Mouse (Mus musculus) left cerebral cortex, adult 8-10 months (tissue): Measurements from ENCODE around the gene Fam107a. TPM values are rescaled to one million over a fixed set of nuclear protein-coding genes. Genes with fewer than 3 reads are reported as not detected.

Source experiments
- DNase-seq, 2 experiments: peaks; one replicate each; pipeline ENCODE4 v3.0.0; 2022; ENCODE audit warnings: low spot score in 2 of 2
- total RNA-seq, 4 experiments: library from RNA; stranded (reverse); gene quantifications; 2 replicates each; pipeline ENCODE4 v1.2.4; 2022

Fam107a gene
- 100 to 1,000 TPM; 193 to 269 (median 228) TPM for total RNA-seq

DNA sequence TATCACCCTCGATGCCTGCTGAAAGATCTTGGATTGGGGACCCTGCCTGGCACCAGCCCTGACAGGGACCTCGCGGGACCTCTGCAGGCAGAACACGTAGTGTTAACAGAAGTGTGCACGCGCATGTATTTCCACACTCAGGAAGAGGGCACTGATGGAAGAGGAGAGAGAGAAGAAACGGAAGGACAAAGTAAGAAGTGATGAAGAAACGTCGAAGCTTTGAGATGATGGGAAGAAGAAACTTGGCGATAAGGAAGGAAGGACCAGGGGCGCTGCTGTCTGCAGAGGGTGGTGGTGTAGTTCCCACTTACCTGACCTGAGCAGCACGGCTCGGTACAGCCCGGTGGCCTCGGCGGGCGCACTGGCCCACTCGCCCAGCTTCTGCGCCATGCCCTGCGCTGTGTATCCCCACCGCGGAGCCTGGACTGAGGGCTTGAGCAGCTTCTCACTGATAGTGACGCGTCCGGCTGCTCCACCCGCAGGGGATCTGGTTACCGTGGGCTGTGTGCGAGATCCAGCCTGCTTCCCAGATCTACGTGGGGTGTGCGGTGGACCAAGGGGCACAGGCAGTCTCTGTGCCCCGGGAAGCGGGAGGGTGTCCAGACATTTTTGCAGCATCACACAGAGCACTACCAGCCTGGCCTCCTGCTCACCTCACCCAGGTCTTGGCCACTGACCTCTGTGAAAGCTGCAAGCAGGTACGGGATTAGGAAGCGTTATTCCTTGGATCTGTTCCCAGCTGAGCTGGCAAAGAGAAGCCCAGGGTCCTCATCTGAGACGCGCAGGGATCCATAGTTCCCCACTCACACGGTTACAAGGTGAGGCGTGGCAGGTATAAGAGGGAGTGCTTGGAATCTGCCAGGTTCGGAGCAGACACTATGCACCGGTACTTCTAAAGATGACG is at the start of gene Fam107a:
Gene Fam107a (minus strand): TSS at position 830 of the 904 bp plus-strand sequence.
- DNase-seq: no peak

DNA sequence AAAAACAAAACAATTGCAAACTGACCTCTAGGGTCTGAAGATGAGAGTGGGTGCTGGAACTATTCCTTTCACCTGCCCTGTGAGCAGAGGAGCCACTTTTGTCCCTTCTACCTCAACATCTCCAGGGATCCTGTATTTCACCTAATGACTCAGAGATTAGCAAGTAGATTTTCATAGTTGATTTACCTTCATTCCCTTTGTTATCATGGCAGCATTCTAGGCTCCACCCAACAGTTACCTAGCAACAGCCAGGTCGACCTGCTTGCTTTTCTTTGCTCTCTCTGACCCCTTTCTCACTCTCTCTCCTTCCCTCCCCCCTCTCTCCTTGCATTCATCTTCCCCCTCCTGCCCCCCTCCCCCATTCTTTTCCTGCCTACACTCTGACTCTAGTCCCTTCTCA is 49.3 kb upstream of the Fam107a start:
- no peak for DNase-seq

DNA sequence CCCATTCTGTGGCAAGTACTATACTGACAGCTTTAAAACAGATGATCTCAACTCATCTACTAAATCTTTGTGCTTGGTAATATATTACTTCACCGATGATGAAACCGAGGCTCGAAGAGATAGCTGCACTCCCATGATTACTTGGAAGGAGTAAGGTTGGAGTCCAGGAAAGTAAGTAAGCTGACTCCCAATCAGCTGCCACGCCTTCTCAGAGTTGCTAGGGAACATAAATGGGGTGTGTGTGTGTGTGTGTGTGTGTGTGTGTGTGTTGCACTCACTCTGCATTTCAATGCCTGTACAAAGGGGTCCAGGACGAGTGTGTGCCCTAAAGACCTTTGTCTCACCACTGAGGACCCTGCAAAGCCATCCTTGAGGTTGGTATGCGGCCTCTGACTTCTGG is 48.0 kb upstream of the Fam107a start:
- no peak for DNase-seq

DNA sequence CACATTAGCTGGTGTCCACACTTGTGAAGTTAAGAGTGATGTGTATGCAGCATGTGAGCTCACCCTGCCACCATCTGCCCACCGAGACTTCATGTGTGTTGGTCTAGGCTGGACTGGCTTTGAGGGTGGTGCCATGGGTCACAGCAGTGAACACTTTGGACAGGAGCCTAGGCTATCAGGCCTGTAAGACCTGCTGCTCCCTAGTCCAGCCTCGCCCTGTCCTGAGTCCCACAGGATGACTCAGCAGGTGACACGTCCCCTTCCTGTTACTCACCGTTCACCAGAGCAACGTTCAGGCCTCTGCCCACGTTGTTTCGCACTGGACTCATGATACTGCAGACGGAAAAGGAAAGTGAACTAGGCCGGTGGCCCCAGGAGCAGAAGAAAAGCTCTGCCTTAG is 39.0 kb upstream of the Fam107a start:
- no peak for DNase-seq

DNA sequence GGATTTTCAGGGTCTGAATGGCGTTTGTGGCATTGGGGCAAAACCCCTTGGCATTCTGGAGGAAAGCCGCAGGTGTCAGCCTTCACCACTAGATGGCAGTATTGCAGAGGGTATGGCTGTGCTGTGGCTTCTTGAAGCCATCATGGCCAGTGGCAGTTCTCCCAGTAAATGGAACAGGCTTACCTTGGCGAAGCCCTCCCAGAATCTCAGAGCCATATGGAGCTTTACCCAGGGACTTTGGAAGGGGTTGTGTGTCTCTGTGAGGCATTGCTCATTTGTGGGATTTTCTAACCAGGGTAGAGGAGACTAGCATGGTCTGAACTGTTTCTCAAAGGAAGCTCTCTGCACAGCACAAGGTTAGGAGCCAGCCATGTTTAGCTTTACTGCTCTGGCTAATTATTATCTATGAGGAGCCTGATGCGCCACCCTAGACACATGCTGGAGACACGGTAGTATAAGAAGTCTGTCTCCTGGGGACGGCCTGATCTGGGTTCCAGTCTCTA is 38.2 kb upstream of the Fam107a start:
- peak; percentile 33 to 63 for DNase-seq

DNA sequence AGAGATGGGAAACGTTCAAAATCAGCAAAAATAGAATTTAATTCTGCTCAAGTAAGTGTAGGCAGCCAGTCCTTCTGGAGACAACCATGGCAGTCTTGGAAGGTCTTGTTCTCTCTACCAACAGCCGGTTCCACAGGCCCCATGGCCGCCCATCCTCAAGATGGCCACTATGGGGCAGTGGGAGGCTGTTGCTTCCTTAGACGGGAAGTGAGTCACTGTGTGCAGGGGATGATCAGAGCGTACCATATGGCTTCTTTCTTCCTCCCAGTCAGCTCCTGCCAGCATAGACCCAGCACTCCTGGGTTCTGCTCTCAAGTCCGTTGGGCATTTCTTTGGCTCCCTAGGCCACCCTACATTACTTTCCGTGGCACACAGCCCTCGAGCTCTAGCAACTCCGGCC is 31.1 kb upstream of the Fam107a start:
- no peak for DNase-seq

DNA sequence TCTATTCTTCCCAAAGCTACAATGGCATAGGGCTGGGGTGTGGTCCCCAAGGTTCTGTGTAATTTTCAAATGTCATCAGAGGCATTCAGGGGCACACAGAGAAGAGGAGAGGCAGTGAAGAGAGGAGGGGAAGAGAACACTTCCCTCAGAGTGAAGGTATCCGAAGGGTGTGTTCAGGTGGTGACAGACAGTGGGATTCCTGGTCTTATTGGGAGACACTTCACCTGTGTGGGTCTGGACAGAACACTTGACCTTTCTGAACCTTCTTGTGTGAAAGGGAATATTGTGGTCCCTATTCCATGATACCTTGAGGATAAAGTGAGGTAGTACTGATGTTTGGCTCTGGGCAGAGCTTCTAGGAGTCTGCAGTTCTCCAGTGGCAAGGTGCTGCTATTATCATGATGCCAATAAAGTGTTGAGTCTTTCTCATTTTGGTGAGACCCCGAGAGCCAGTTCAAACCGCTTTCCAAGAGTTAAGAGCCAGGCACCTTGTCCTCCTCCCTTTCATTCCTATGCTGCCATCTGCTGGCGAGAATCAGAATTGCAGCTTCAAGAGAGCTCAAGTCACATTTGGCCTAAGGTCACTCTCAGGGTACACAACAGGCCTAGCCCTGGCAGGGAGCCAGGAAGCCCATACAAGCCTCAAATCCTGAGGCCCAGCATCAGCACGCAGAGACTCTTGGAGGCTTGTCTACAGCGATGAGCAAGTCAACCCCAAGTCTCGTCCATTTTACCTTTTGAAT is 28.6 kb upstream of the Fam107a start:
- DNase-seq: peak; percentile 55 to 79

DNA sequence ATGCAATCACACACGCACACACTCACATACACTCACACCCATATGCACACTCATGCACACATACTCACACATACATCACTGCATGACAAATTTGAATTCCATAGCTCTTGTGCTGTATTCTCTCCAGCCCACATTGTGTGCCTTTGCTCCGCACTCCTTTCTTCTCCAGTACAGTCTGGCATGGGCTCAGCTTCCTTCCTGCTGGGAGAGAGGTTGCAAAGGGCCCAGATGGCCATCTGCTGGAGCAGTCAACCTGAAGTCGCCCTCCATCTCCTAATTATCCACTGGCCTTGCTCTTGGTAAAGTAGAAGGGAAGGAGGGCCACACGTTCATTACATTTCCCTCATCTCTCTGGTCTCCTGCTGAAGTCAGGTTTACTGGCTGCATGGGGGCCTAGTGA is 27.7 kb upstream of the Fam107a start:
- DNase-seq: no peak

DNA sequence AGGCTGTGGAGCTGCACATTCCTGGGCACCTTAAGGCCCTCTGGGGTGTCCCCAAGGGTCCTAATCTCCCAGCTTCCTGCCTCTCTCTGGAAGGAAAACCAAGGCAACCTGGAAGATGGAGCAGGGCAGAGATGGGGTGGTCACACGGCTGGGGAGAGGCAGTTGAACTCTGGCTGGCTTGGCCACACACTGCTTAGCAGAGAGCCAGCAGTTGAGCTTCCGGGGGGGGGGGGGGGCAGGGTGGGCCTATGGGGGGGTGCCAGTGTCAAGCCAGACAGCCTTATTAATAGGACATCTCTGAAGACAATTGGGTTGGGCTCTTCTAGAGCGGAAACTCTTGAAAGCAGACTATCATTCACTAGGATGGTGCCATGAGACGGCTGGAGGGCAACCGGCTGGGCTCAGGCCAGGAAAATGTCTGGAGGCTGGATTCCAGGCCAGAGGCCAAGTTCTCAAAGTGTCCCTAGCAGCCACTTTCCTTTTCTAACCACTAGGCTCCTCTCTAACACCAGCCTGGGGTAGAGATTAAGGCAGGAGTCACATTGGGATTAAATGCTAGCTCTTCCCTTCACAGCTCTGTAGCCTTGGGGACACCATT is 24.8 kb upstream of the Fam107a start:
- no peak for DNase-seq

DNA sequence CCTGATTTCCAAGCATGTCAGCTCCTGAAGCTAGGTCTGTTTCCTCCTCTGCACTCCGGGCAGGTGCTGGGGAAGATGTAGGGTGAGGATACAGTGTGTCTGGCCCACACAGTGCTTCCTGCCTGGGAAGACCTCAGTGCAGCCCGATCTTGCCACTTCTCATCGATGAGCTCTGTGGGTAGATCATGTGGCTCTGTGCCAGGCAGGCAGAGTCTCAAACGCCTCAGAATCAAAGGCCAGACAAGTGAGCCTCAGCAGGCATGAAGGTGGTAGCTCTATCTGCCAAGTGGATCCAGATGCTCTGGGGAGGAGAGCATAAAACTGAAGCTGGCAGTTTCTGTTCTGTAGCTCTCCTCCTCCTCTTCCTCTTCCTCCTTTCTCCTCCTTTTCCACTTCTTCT is 22.4 kb upstream of the Fam107a start:
- DNase-seq: no peak

DNA sequence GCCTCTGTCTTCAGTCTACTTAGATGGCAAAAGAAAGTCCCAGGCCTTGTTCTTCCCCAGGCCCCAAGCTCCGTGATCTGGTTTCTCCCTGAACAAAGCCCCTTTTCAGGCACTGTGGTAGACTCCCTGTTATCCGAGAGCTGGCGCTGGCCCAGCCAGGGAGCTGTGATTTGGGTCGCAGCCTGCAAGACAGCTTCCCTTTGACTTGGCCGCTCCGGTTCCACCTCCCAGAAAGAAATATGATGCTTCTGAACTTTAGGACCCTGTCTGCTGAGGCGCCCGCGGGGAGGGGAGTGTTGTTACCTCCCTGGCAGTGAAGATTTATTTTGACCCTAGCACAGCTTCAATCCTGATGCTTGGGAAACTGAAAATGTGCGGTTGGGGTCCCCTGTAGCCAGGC is 18.1 kb upstream of the Fam107a start:
- no peak for DNase-seq

DNA sequence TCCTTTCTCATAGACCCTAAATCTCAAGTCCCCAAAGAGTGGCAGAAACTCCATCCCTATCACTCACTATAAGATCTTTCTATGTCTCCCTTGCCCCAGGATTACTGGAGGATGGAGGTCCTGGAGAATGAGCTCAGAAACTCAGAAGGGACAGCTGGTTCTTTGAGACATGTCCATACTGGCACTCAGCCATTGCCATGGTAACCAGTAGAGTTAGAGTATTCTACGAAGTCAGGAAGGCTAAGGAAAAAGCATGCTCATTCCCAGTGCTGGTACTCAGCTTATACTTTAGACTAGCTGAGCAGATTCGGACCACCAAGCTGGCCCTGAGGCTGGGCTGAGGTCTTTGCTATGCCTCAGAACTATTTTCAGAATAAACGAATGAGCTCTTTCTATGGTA is 16.7 kb upstream of the Fam107a start:
- DNase-seq: no peak

DNA sequence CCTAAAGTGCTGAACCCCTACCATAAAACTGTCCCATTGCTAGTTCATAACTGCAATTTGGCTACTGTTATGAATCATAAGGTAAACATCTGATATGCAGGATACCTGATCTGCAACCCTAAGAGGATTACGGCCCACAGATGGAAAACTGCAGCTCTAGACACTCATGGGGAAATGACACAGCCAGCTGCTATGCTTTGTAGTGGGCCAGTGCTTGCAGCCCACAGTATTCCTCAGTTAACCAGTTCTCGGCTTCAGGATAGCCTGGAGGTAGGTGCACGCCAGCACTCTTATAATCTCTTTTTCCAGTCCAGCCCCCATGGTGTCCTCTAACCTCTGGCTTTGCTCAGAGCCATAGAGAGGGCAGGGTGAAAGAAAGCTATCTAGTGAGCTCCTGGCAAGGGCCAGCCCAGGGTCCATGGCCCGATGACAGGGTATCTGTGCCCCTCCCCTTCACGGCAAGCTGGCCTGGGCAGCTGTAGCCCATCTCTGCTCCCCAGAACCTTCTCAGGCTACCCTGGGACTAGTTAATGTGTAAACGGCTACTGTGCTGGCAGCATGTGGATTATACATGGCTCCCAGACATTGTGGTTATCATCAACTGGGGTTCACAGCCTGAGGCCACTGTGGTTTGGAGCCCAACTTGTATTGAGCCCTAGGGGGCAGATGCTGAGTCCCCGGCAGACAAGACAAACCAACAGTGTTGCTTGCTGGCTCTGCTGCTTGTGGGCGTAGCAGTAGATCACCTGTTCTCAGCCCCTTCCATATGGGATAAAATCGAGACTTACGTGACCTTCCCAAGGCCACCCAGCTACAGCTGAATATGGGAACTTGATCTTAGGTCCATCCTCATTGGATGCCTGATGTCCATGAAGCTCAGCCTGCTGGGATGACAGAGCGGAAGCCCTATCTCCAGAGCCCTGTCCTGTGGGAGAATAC is 14.8 kb upstream of the Fam107a start:
- DNase-seq: no peak

DNA sequence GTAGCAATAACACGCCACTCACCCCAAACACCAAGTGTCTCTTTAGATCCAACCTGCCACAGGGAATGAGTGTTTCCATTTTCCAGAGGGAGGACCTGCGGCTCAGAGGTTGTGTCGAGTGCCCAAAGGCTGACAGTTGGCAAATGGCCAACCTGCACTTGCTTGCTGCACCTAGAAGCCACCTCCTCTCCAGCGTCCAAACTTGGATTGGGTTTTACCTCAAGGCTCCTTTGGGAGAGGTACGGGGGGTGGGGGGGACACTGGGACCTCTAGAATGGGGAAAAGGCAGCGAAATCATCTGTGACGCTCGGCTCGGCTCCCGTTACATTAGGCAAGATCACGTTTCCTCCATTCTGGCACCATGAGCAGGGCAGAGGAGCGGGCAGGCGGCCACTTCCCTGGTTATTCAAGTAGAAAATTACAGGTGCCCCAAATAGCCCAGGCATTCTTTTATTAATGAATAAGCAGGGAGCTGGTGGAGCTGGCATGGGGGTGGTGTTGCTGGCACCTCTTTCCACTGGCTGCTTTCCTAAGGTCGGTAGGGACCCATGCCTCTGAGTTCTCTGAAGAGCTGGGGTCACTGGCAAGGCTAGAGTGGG is 13.6 kb upstream of the Fam107a start:
- DNase-seq: no peak

DNA sequence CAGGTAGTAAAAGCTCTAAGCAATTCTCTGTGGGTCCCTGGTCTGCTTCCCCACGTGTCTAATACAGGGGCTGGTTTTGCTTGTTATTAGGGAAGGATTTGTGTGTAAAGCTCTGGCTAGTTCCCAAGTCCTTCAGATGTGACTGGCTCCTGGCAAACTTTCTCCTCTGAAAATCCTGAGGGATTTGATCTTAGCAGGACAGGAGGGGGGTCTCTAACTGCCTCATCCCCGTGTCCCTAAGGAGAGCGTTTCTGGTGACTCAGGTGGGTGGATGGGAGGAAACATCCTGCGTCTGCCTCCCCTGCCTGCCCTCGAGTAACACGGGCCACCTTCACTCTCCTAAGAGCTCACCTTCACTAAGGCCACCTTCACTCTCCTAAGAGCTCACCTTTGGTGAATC is 12.6 kb upstream of the Fam107a start:
- no peak for DNase-seq

DNA sequence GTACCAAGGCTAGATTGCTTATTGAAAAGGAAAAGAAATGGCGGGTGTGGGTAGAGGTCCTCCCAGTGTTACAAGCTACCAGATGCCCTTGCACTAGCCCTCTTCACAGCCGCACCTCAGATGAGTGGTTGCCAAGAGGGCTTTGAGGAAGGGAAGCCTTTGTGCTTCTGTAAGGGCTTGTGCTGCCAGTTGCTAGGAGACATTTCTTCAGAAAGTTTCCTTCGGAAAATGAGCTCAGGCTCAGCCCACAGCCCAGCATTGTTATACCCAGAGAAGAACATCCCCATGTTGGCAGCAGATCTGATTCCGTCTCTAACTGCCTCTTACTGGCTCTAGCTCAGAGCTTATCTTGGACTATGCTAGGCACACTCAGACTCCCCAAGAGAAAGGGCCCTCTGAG is 11.7 kb upstream of the Fam107a start:
- DNase-seq: peak in 1 of 2 experiments; percentile 36

DNA sequence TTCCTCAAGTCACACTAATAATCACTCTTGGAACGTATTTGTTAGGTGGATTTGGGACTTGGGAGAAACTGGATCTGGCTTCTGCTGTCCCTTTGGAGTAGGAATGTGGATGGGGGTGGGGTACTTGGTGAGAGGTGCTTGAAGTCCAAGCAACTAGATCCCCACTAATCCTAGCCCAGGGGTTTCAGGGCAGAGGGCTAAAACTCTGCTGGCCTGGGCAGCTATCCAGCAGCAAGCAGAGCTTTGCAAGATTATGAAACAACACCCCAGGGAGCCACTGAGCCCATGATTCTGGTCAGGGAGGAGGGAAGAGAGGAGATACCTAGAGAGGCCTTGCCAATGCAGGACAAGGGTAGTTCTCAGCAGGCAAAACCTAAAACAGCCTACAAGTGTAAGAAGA is 9.5 kb upstream of the Fam107a start:
- DNase-seq: no peak

DNA sequence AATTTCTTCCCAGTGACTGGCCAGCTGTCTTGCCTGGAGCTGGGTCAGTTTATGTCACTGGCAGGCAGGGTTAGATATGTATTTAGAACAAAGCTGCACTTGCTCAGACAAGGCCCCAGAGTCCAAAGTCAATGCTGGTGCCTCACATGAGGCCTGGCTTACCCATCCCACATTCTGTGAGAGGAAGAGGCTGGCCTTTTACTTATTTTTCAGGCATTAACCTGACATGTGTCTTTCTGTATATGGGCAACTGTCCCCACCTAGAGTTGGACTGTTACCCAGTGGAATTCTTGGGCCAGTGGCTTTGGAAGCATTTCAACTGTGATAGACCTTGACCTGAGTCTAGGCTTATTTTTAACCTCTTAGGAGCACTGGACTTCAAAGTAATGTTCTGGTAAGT is 9.1 kb upstream of the Fam107a start:
- DNase-seq: no peak

DNA sequence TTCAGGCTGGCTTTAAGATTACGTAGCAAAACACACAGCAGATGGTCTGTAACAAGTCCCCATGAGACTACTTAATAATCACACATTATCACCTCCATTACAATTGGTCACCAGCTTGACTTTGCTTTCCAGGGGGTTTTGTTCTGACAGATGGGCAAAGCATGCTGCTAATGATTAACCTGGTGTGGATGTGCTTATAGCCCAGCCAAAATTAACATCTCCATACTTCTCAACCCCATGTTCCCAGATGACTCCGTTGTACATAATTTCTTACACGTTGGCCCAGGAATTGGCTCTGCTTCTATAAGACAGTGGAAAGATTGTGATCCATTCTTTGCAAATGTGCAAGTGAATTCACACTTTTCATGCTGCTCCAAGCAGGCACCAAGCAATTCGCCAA is 7.9 kb upstream of the Fam107a start:
- no peak for DNase-seq

DNA sequence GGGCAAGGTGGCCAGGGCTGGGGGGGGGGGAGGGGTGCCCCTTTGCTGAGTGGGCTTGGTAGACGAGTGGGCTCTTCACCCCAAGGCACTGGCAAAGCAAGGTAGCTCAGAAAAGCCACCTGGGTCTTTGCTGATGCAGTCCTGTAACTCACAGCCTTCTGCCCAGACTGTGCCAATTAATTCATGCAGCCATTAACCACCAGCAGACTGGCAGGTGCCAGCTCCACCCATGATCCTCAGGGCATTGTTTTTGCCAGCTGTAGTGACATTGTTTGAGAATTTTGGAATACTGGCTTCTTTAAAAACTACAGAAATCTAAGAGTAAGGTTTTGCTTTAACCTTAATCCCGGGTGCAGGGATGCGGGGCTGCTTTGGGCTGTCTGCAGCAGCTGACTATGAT is 2.7 kb upstream of the Fam107a start:
- DNase-seq: no peak
